Mouse (Mus musculus) cerebellum, adult 2 months (tissue): ENCODE measurements around the gene Bend6.

Experiments used
- CTCF ChIP-seq: fragments of 200-500 bp; IDR thresholded peaks from 2 replicates; pipeline ENCODE4 v1.5.1; 2011; ENCODE audit warnings: low read depth, mild to moderate bottlenecking, control low read depth, low read length, moderate library complexity, borderline replicate concordance; ENCODE audit not compliant: insufficient read depth
- POLR2A ChIP-seq: fragments of 200-500 bp; IDR thresholded peaks from 2 replicates; pipeline ENCODE4 v1.6.1; 2011; ENCODE audit warnings: low read length, control low read depth, borderline replicate concordance; ENCODE audit not compliant: insufficient read depth

DNA sequence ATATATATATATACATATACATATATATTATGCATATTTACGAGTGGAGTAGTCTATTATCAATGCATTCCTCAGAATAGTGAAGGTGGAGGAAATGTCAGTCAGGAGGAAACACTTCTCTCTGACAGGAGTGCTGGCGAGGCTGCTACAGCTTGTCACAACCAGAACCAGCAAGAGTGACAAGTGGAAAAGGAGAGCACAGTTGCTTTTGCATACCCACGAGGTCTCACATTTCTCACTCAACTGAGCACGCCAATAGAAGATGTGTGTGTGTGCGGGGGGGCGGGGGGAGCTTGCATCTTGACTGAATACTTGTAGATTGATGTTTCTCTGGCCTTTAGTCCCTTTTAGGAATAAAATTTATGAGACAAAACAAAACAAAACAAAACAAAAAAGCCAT lies 11.5 kb downstream of the Bend6 start:
- TF ChIP-seq POLR2A (no peak), CTCF (no peak)
